Mouse (Mus musculus): ENCODE data around the gene Itih5. TPM values are rescaled to one million over a fixed set of nuclear protein-coding genes. Genes with fewer than 3 reads are reported as not detected.
A peak's percentile ranks its signal among the peaks of the same experiment; 100 is the strongest.

Itih5 gene
- total and polyA plus RNA-seq, 2 experiments from 2014 or later, result 11.6 to 16.7 TPM

- 28% methylated on average over 13 of the region's 13 CpGs for WGBS
- Histone ChIP-seq H3K9me3 (ENCODE audit: low read length) (no peaks in the 10 kb centered on the region), H3K27me3 (ENCODE audit: insufficient read depth, low read length) (no peaks in the 10 kb centered on the region), H3K36me3 (ENCODE audit: insufficient read depth, low read length) (no peaks in the 10 kb centered on the region), H3K4me3 (ENCODE audit: low read length) (no peak overlapping the region), H3K27ac (no peak overlapping the region), H3K4me2 (ENCODE audit: low read depth, low read length) (no peak overlapping the region), H3K4me1 (ENCODE audit: insufficient read depth, low read length) (no peaks in the 10 kb centered on the region), H3K9ac (replicated peaks; ENCODE audit: low read length) (no peak overlapping the region)
- DNase-seq (ENCODE audit: low spot score) (no peak), ATAC-seq (no peak)
- TF ChIP-seq CTCF (IDR thresholded peaks at IDR 0.05; ENCODE audit: low read depth), result no peak
Measured at GRCm38 (mm10) chr2:10285975-10286374, 132.6 kb downstream of the Itih5 start.

DNA sequence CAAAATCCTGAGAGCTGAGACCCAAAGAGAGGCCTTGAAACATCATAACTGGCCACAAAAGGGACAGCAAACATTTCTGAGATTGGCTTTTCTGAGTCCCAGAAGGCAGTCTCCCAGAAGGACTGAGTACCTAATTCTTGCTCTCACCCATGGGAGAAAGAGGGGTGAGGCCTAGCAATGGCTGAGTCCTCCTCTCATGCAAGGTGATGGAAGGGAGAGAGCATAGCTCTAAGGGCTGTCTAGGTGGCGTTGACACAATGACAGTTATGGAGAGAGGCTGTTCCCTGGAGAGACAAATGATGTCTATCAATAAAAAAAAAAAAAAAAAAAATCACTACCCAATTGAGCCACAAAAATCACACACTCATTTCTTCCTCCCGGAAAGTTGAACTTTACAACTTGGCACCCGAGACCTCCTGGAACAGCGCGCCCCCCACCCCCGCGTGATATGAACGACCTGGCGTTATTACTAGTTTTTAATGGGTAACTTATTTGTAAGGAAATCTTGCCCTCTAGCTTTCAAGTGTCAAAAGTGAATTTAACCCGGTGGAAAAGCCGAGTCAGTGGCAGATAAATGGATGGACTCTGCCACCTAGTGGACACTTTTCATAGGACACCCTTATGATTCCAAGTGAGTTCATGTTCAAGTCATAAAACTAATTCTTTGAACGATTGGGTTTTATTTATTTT is 134.9 kb downstream of the Itih5 start:
- no peak overlapping the region for H3K4me3 ChIP-seq (ENCODE audit: low read length)
- 11% methylated on average over 12 of the region's 12 CpGs for WGBS
- ATAC-seq, result peak; percentile 57
- peak; percentile 92 for TF ChIP-seq CTCF (IDR thresholded peaks at IDR 0.05; ENCODE audit: low read depth)
- no peaks in the 10 kb centered on the region for H3K4me1 ChIP-seq (ENCODE audit: insufficient read depth, low read length)
- H3K27me3 ChIP-seq (ENCODE audit: insufficient read depth, low read length), result no peaks in the 10 kb centered on the region
- H3K9ac ChIP-seq (replicated peaks; ENCODE audit: low read length), result no peak overlapping the region
- no peak overlapping the region for H3K4me2 ChIP-seq (ENCODE audit: low read depth, low read length)
- no peaks in the 10 kb centered on the region for H3K36me3 ChIP-seq (ENCODE audit: insufficient read depth, low read length)
- DNase-seq (ENCODE audit: low spot score), result peak; percentile 91
- H3K27ac ChIP-seq, result no peak overlapping the region
- no peaks in the 10 kb centered on the region for H3K9me3 ChIP-seq (ENCODE audit: low read length)

GRCm38 (mm10) chr2:10288881-10289280 is 135.5 kb downstream of the Itih5 start:
- H3K9ac ChIP-seq (replicated peaks; ENCODE audit: low read length), result no peak overlapping the region
- H3K36me3 ChIP-seq (ENCODE audit: insufficient read depth, low read length), result no peaks in the 10 kb centered on the region
- H3K27ac ChIP-seq, result no peak overlapping the region
- no peak for TF ChIP-seq CTCF (IDR thresholded peaks at IDR 0.05; ENCODE audit: low read depth)
- no peaks in the 10 kb centered on the region for H3K27me3 ChIP-seq (ENCODE audit: insufficient read depth, low read length)
- no peak overlapping the region for H3K4me2 ChIP-seq (ENCODE audit: low read depth, low read length)
- H3K9me3 ChIP-seq (ENCODE audit: low read length), result no peaks in the 10 kb centered on the region
- 0% methylated on average over 1 of the region's 1 CpGs for WGBS
- no peak for DNase-seq (ENCODE audit: low spot score)
- no peaks in the 10 kb centered on the region for H3K4me1 ChIP-seq (ENCODE audit: insufficient read depth, low read length)
- no peak for ATAC-seq
- H3K4me3 ChIP-seq (ENCODE audit: low read length), result no peak overlapping the region

DNA sequence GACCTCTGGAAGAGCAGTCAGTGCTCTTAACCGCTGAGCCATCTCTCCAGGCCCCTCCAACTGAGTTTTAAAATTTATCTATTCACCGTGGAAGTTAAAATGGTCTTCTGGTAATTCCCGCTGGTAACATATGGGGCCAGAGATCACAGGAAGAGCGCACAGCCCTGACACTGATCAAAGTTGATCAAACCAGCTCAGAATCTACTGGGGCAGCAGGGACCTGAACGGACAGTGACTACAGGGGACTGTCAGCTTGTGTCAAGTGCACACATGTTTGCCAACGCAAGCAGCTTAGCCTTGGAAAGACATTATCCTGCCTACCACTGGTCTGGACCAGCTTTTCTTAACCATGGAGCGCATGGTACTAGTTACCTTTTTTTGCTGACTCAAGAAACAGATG is 136.7 kb downstream of the Itih5 start:
- H3K4me1 ChIP-seq (ENCODE audit: insufficient read depth, low read length), result no peaks in the 10 kb centered on the region
- H3K27ac ChIP-seq, result no peak overlapping the region
- DNase-seq (ENCODE audit: low spot score), result peak; percentile 38
- no peaks in the 10 kb centered on the region for H3K9me3 ChIP-seq (ENCODE audit: low read length)
- H3K9ac ChIP-seq (replicated peaks; ENCODE audit: low read length), result no peak overlapping the region
- H3K27me3 ChIP-seq (ENCODE audit: insufficient read depth, low read length), result no peaks in the 10 kb centered on the region
- WGBS, result 72% methylated on average over 7 of the region's 7 CpGs
- H3K36me3 ChIP-seq (ENCODE audit: insufficient read depth, low read length), result no peaks in the 10 kb centered on the region
- no peak overlapping the region for H3K4me3 ChIP-seq (ENCODE audit: low read length)
- H3K4me2 ChIP-seq (ENCODE audit: low read depth, low read length), result no peak overlapping the region
- TF ChIP-seq CTCF (IDR thresholded peaks at IDR 0.05; ENCODE audit: low read depth), result no peak
- peak; percentile 64 for ATAC-seq

- peak; percentile 29 for TF ChIP-seq CTCF (IDR thresholded peaks at IDR 0.05; ENCODE audit: low read depth)
- no peaks in the 10 kb centered on the region for H3K36me3 ChIP-seq (ENCODE audit: insufficient read depth, low read length)
- no peak overlapping the region for H3K4me3 ChIP-seq (ENCODE audit: low read length)
- no peaks in the 10 kb centered on the region for H3K4me1 ChIP-seq (ENCODE audit: insufficient read depth, low read length)
- no peak overlapping the region for H3K27ac ChIP-seq
- DNase-seq (ENCODE audit: low spot score) (peak; percentile 47), ATAC-seq (peak; percentile 53; the same call in 1 of the 2 replicates)
- no peak overlapping the region for H3K4me2 ChIP-seq (ENCODE audit: low read depth, low read length)
- H3K9ac ChIP-seq (replicated peaks; ENCODE audit: low read length), result no peak overlapping the region
- no peaks in the 10 kb centered on the region for H3K9me3 ChIP-seq (ENCODE audit: low read length)
- H3K27me3 ChIP-seq (ENCODE audit: insufficient read depth, low read length), result no peaks in the 10 kb centered on the region; the same call in 1 of the 2 replicates
- WGBS, result 27% methylated on average over 10 of the region's 10 CpGs
Measured at GRCm38 (mm10) chr2:10293556-10294206, 140.3 kb downstream of the Itih5 start.

GRCm38 (mm10) chr2:10295908-10296307 is 142.5 kb downstream of the Itih5 start:
- DNase-seq (ENCODE audit: low spot score) (no peak), ATAC-seq (no peak)
- H3K4me1 ChIP-seq (ENCODE audit: insufficient read depth, low read length), result no peaks in the 10 kb centered on the region
- 0 out of 2 replicates have a peak overlapping the region, but pooled peaks have one; percentile 13 for H3K4me2 ChIP-seq (ENCODE audit: low read depth, low read length)
- H3K27me3 ChIP-seq (ENCODE audit: insufficient read depth, low read length), result no peaks in the 10 kb centered on the region; the same call in 1 of the 2 replicates
- no peak overlapping the region for H3K4me3 ChIP-seq (ENCODE audit: low read length)
- WGBS, result 16% methylated on average over 11 of the region's 11 CpGs
- H3K9ac ChIP-seq (replicated peaks; ENCODE audit: low read length), result no peak overlapping the region
- no peaks in the 10 kb centered on the region for H3K36me3 ChIP-seq (ENCODE audit: insufficient read depth, low read length)
- H3K9me3 ChIP-seq (ENCODE audit: low read length), result no peaks in the 10 kb centered on the region
- no peak overlapping the region for H3K27ac ChIP-seq
- no peak for TF ChIP-seq CTCF (IDR thresholded peaks at IDR 0.05; ENCODE audit: low read depth)

- peak; percentile 58 for TF ChIP-seq CTCF (IDR thresholded peaks at IDR 0.05; ENCODE audit: low read depth)
- ATAC-seq (no peak), DNase-seq (ENCODE audit: low spot score) (peak; percentile 42)
- Histone ChIP-seq H3K9ac (replicated peaks; ENCODE audit: low read length) (no peak overlapping the region), H3K9me3 (ENCODE audit: low read length) (no peaks in the 10 kb centered on the region), H3K27me3 (ENCODE audit: insufficient read depth, low read length) (no peaks in the 10 kb centered on the region; the same call in 1 of the 2 replicates), H3K4me2 (ENCODE audit: low read depth, low read length) (no peak overlapping the region), H3K4me1 (ENCODE audit: insufficient read depth, low read length) (no peaks in the 10 kb centered on the region), H3K27ac (no peak overlapping the region), H3K36me3 (ENCODE audit: insufficient read depth, low read length) (no peaks in the 10 kb centered on the region), H3K4me3 (ENCODE audit: low read length) (no peak overlapping the region)
- 54% methylated on average over 7 of the region's 7 CpGs for WGBS
Measured at GRCm38 (mm10) chr2:10300244-10300643, 146.9 kb downstream of the Itih5 start.
